Mouse (Mus musculus): Measurements from ENCODE around the gene Hist1h2bj.
A peak's percentile ranks its signal among the peaks of the same experiment; 100 is the strongest.

The Hist1h2bj gene

GRCm38 (mm10) chr13:22042568-22043502, at the start of gene Hist1h2bj, which contains the start of gene Hist1h2ag:
Hist1h2bj (plus strand) TSS chr13:22043214.
Hist1h2ag (minus strand) TSS chr13:22042944.
- peak; percentile 99 for DNase-seq

- DNase-seq = no peak
Observed at GRCm38 (mm10) chr13:21993957-21994738, 48.9 kb upstream of the Hist1h2bj start.

GRCm38 (mm10) chr13:21994896-21995295, 48.1 kb upstream of the Hist1h2bj start:
- no peak for DNase-seq

GRCm38 (mm10) chr13:21995331-21995914, 47.6 kb upstream of the Hist1h2bj start:
- DNase-seq = no peak

GRCm38 (mm10) chr13:21996101-21996839, 46.7 kb upstream of the Hist1h2bj start:
- no peak for DNase-seq

GRCm38 (mm10) chr13:21996840-21997185, 46.2 kb upstream of the Hist1h2bj start:
- DNase-seq = no peak

GRCm38 (mm10) chr13:21997201-21997820, 45.7 kb upstream of the Hist1h2bj start:
- no peak for DNase-seq

- DNase-seq = no peak
Observed at GRCm38 (mm10) chr13:21997821-21998220, 45.2 kb upstream of the Hist1h2bj start.

- no peak for DNase-seq
Observed at GRCm38 (mm10) chr13:21998412-21998811, 44.6 kb upstream of the Hist1h2bj start.

GRCm38 (mm10) chr13:21999147-21999546, 43.9 kb upstream of the Hist1h2bj start:
- no peak for DNase-seq

- no peak for DNase-seq
Observed at GRCm38 (mm10) chr13:22001346-22001745, 41.7 kb upstream of the Hist1h2bj start.

GRCm38 (mm10) chr13:22001823-22002222, 41.2 kb upstream of the Hist1h2bj start:
- no peak for DNase-seq

GRCm38 (mm10) chr13:22005605-22006333, 37.2 kb upstream of the Hist1h2bj start:
- no peak for DNase-seq

- DNase-seq = no peak
Observed at GRCm38 (mm10) chr13:22006334-22007120, 36.5 kb upstream of the Hist1h2bj start.

GRCm38 (mm10) chr13:22007121-22007510, 35.9 kb upstream of the Hist1h2bj start:
- DNase-seq = no peak

GRCm38 (mm10) chr13:22007872-22008271, 35.1 kb upstream of the Hist1h2bj start:
- DNase-seq = no peak

GRCm38 (mm10) chr13:22008707-22009106, 34.3 kb upstream of the Hist1h2bj start:
- no peak for DNase-seq

GRCm38 (mm10) chr13:22009642-22010041, 33.4 kb upstream of the Hist1h2bj start, which contains the start of gene Prss16:
Prss16 (minus strand) TSS chr13:22009742.
- DNase-seq = no peak

- no peak for DNase-seq
Observed at GRCm38 (mm10) chr13:22013716-22014115, 29.3 kb upstream of the Hist1h2bj start.

GRCm38 (mm10) chr13:22014411-22014845, 28.6 kb upstream of the Hist1h2bj start:
- no peak for DNase-seq

Measured in cerebellum, adult 9-10 months (tissue).